Mouse (Mus musculus) G1E (cell line): ENCODE data around the gene Smoc2.

Experiments used
- CTCF ChIP-seq: IDR thresholded peaks from 2 replicates; pipeline ENCODE4 v1.5.1; 2012; ENCODE audit warnings: low read depth, low read length, inconsistent platforms, mixed read lengths
- TAL1 ChIP-seq: conservative IDR thresholded peaks from 2 replicates; pipeline ENCODE4 v1.6.1; 2012; ENCODE audit warnings: low read depth, low read length, inconsistent platforms, mixed read lengths

- TF ChIP-seq CTCF (no peak), TAL1 (no peak)
These were observed 113.1 kb downstream of the Smoc2 start for GRCm38 (mm10) chr17:14392443-14392842.
